Mouse (Mus musculus) thymus, postnatal 0 days (tissue): ENCODE measurements around the gene Ston1. TPM values are rescaled to one million over a fixed set of nuclear protein-coding genes. Genes with fewer than 3 reads are reported as not detected.

Experiments
- DNase-seq: peaks from one replicate; pipeline ENCODE4 v3.0.0-alpha.2; 2015; ENCODE audit warnings: low spot score
- polyA plus RNA-seq: library from polyadenylated mRNA; unstranded; fragments of >200 nt; fragmentation: Nextera tagmentation; extraction: Ambion mirVana; gene quantifications from 2 replicates; pipeline ENCODE4 v1.2.1, GENCODE M21; 2015

Gene Ston1
- polyA plus RNA-seq, 1 experiment from 2014 or later: 3.8 TPM

DNA sequence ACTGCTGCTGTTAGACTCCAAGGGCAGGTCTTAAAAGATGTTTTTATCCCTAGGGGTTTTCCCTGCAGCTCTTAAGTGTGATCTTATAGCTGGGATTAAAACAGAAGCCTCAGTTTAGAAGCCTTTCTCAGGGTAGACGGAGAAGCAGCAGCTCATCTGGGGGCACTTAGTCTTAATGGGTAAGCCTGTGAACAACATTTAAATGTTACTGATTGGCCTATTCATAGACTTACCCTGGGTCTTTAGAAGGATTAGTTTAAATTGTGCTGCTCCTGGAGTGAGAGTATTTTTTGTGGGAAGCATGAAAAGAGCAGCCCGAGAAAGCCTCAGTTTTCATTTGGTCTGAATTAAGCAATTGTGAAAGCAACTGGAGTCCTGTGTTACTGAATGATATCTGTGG lies 72.4 kb downstream of the Ston1 start:
- no peak for DNase-seq

GRCm38 (mm10) chr17:88670800-88671199 lies 73.3 kb downstream of the Ston1 start:
- no peak for DNase-seq

DNA sequence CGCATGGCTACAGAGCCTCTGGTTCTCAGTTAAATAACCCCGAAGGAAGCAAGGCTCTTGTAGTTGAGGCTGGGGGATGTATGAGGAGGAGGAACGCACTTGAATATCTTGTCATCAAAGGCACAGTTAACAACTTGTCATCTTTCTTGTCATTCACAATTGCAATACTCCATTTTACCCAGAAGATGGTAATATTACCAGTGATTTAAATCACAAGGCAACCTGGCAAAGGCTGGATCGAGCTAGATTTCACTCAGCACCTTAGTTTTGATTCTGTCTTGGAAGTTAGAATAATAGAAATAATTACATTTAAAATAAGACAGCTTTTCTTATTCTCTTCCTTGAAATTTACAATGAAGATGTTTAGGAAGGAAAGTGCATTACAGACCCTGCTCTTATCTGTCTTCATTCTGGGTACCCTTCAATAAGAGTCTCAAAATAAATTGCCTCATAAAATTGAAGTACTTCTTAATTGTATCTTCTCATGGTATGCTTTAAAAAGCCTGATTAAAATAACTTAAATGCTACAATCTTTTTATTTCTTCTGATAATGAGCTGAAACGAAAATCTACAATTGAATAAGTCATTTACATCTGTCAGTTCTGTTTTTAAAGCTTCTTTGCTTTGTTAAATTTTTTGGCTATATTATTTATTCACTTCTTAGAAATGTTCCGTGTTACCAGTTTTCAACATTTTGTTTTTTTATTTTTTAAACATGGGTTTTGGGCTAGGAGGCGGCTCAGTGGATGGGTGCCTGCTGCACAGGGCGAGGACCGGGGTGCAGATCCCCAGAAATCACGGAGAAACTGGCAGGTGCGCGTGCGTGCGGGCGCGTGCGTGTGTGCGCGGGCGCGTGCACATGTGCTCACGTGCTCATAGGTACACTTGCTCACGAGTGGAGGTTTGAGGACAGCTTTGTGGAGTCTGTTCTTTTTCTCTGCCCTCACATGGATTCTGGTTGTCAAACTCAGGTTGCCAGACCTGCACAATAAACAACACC lies 78.1 kb downstream of the Ston1 start:
- no peak for DNase-seq

- DNase-seq: no peak
Measured at GRCm38 (mm10) chr17:88688226-88688625, 90.7 kb downstream of the Ston1 start.

DNA sequence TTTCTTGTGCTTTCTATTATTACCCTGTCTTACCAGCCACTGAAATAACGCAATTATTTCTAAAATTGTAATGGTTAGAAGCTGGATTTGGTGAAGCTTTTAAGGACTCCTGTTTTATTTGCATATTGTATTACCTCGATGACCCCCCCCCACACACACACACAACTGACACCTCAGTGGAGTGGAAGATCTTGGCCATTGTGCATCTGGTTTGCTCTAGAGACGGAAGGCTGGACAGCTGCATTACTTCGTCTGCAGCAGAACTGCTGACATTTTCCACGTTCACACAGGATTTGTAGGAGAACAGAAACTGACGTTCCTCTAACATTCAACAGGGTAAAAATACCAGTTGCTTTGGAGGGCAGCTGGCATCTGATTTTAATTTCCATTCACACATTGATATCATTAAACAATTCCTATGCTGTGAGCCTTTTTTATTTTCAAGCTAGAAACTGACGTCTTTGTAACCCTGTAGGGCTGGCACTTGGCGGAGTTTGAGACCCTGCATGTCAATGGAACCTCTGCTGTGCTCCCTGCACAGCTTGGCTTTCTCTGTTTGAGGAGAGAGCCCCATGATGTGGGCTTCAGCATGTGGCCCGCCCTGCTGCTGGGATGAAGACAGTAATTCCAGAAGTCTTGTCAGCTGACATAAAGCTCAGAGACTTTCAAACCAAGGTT lies 99.3 kb downstream of the Ston1 start:
- DNase-seq: no peak

GRCm38 (mm10) chr17:88700901-88701300 lies 103.4 kb downstream of the Ston1 start:
- DNase-seq: no peak

DNA sequence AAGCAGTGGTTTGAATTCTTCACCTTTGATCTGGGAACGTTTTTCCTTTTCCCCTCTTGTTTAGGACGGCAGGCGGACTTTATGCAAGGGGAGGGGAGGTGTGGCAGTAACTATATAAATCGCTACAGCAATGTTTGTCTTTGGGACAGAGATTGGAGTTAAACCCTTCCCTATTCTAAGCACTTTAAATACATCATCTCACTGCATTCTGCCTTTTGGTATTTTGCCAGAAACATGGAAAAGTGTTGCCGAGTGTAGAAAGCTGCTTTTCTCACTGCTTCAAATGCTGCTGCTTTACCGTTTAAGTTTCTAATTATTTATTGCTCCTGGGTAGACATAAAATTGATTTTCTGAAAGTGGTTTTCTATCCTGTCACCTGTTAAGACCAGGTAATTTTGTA lies 104.9 kb downstream of the Ston1 start:
- DNase-seq: no peak

DNA sequence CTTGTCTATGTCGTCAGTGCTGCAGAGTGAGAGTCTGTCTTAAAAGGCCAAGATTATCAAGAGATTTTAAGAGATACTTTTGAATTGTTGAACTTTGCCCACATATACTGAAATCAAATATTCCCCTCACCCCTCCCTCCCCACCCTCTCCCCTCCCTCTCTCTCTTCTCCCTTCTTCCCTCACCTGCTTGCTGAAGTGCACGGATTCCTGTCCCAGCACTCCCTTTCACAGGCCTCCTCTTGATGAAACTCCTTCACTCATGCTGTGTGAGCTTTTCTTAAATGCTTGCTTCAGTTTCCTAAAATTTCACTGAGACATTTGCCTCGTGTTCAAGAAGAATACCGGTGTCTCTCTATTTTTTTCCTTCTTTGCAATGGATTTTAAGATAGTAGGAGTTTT lies 105.6 kb downstream of the Ston1 start:
- DNase-seq: no peak

- DNase-seq: no peak
Measured at GRCm38 (mm10) chr17:88706231-88706649, 108.8 kb downstream of the Ston1 start.

Other genes starting within 250 kb of the Ston1 start
- gene Foxn2, start 157.0 kb upstream of the Ston1 start, polyA plus RNA-seq: 16.1 and 19.4 TPM in 2 replicates
- 31.0 and 33.8 TPM in 2 replicates for gene Ppp1r21, start 67.6 kb upstream of the Ston1 start, polyA plus RNA-seq
- not detected in 2 replicates for gene Gtf2a1l, start 71.0 kb downstream of the Ston1 start, polyA plus RNA-seq
- gene Lhcgr, start 194.3 kb downstream of the Ston1 start, polyA plus RNA-seq: 0.08 TPM in 1 of 2 replicates, not detected in the other